Mouse (Mus musculus): Measurements from ENCODE around the gene Arhgap27. TPM values are rescaled to one million over a fixed set of nuclear protein-coding genes. Genes with fewer than 3 reads are reported as not detected.
A peak's percentile ranks its signal among the peaks of the same experiment; 100 is the strongest.

Gene Arhgap27
- total RNA-seq, 2 experiments from 2014 or later, result 7.5 to 13.5 TPM

GRCm38 (mm10) chr11:103386827-103387226 is 23.3 kb upstream of the Arhgap27 start:
- DNase-seq, result no peak
- intact Hi-C loops (cut with DNase I; ENCODE audit: low total_unique reads), result no loop called here

GRCm38 (mm10) chr11:103381956-103382613 is 18.6 kb upstream of the Arhgap27 start:
- peak; percentile 55 for DNase-seq
- intact Hi-C loops (cut with DNase I; ENCODE audit: low total_unique reads), result no loop called here

DNA sequence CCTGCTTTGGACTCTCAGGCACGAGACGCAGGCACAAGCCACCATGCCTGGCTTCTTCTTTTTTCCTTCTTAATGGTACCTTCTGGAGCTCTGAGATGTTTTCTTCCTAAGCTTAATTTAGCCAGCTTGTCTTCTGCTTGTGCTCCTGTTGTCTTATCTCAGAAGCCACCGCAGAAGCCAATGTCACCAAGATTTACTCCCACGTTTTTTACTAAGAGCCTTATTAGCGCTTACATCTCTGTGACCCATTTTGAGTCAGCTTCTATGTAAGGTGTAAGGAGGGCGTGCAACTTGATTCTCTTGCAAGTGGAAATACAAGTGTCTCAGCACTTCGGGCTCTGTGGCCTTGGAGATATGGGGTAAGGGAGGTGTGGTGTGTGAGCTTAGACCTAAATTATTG is 18.0 kb upstream of the Arhgap27 start:
- intact Hi-C loops (cut with DNase I; ENCODE audit: low total_unique reads), result no loop called here
- DNase-seq, result no peak

- no peak for DNase-seq
- intact Hi-C loops (cut with DNase I; ENCODE audit: low total_unique reads), result no loop called here
Observed at GRCm38 (mm10) chr11:103380460-103380859, 17.0 kb upstream of the Arhgap27 start.

DNA sequence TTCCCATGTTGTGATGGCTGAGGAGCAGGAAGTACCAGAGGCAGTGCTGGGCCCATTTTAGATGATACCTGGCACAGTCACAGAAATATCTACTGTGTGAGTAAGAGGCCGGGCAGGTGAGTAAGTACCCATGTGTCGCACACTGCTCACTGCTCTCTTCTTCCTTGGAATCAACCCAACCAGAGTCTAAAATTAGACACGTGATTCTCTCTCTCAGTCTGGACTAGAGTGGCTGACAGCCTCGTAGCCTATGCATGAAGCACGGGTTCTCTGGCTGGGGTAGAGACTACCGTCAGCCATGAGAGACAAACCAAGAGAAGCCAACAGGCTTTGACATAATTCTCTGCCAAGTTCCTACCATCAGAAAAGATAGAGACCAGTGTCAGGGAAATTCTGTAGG is 14.8 kb upstream of the Arhgap27 start:
- DNase-seq, result no peak
- intact Hi-C loops (cut with DNase I; ENCODE audit: low total_unique reads), result no loop called here

DNA sequence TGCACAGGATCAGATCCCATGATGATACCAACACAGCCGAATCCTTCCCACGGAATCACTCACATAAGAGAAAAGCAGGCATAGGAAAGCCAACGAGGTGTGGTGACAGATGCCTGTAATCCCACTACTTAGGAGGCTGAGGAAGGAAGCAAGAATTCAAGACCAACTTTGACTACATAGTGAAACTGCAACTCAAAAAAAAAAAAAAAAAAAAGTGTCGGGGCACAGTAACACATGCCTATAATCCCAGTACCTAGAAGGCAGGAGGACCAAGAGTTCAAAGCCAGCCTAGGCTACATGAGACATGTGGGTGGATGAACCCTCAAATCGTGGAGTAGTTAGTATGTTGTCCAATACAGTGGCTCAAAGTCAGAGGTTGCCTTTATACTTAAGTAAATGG is 12.3 kb upstream of the Arhgap27 start:
- no peak for DNase-seq
- intact Hi-C loops (cut with DNase I; ENCODE audit: low total_unique reads), result no loop called here

DNA sequence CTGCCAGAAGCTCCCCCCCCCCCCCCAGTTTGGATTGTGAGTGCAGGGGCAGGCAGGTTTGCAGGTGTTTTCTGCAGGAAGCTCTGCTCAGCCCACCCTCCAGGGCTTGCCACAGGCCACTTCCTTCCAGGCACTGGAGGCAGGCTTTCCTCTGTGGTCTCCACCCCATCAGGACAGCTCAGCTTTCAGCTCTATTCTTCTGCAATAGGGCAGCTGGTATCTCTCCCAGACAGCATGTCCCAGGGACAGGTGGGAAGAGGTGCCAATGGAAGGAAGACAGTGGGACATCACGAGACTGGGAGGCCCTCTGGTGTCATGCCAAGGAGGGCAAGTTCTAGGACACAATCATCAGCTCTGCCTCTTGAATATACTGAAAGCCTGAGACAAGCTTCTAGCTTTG is 11.8 kb upstream of the Arhgap27 start:
- DNase-seq, result no peak
- intact Hi-C loops (cut with DNase I; ENCODE audit: low total_unique reads), result no loop called here

DNA sequence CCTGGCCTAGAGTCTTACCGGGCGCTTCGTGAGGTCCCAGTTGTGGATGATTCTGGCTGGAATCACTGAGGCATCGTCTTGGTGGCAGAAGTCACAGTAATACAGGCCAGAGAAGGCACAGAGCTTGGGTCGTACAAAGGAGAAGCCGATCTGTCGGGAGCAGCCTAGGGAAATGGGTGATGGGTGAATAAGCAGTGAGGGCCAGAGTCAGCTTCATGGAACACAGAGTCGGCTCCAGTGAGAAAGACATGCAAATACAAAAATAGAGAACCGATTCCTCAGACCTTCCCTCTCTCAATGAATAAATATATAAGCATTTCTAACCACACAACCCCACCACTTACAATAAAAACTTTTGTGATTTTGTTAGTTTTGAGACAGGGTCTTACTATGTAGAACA is 10.4 kb upstream of the Arhgap27 start:
- intact Hi-C loops (cut with DNase I; ENCODE audit: low total_unique reads), result no loop called here
- no peak for DNase-seq

- no peak for DNase-seq
- intact Hi-C loops (cut with DNase I; ENCODE audit: low total_unique reads), result no loop called here
Observed at GRCm38 (mm10) chr11:103372561-103372960, 9.1 kb upstream of the Arhgap27 start.

DNA sequence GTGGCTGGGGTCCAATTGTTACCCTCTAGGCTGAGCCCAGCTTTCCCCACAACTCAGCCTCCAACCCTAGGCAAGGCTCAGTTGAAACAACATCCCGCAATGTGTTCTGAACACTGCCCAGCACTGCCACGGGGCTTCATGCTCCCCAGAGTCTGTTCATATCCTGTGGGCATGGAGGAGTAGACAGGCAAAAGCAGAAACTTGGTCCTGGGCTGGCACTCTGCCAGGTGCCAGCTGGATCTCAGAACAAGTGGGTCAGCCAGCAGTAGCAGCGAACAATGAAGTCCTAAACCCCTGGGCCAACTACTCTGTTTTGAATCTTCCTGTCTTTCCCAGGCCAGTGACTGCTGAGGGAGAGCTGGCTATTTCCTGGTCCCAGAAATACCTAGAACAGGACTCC is 8.6 kb upstream of the Arhgap27 start:
- intact Hi-C loops (cut with DNase I; ENCODE audit: low total_unique reads), result no loop called here
- no peak for DNase-seq

- DNase-seq, result no peak
Observed at GRCm38 (mm10) chr11:103371222-103371539, 7.7 kb upstream of the Arhgap27 start.

GRCm38 (mm10) chr11:103370397-103371221 is 7.1 kb upstream of the Arhgap27 start:
- intact Hi-C loops (cut with DNase I; ENCODE audit: low total_unique reads), result no loop called here
- DNase-seq, result no peak

More at GRCm38 (mm10) chr11:103371222-103371539, 7.7 kb upstream of the Arhgap27 start:
- intact Hi-C loops (cut with DNase I; ENCODE audit: low total_unique reads), result no loop called here

- no peak for DNase-seq
- intact Hi-C loops (cut with DNase I; ENCODE audit: low total_unique reads), result no loop called here
Observed at GRCm38 (mm10) chr11:103365530-103365929, 2.0 kb upstream of the Arhgap27 start.

- DNase-seq, result no peak
- intact Hi-C loops (cut with DNase I; ENCODE audit: low total_unique reads), result no loop called here
Observed at GRCm38 (mm10) chr11:103365022-103365421, 1.5 kb upstream of the Arhgap27 start.

DNA sequence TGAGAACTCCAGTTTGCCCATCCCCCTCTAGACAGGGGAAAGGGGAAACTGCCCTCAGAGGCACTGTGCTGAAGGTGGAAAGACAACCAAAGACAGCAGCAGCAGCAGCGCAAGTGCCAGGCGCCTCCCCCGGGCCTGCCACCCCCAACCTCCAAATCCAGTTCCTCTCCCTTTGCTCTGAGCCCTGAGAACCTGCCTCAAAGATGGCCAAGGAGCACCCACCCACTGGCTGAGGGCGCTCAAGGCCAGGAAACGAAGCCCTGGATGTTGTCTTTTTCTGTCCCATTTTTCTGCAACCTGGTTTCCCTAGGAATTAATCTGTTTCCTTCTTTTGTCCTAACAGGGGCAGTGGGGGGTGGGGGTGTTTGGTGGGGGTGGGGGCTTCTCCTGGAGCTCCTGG is 843 bp upstream of the Arhgap27 start:
- intact Hi-C loops (cut with DNase I; ENCODE audit: low total_unique reads), result loop anchor here (5.0 kb wide), 1 partner anchor 33 kb away; no protein-coding TSS in a partner anchor
- no peak for DNase-seq

- no peak for DNase-seq
- intact Hi-C loops (cut with DNase I; ENCODE audit: low total_unique reads), result loop anchor here (5.0 kb wide), 1 partner anchor 35 kb away; no protein-coding TSS in a partner anchor
Observed at GRCm38 (mm10) chr11:103362521-103363181, 841 bp downstream of the Arhgap27 start.

GRCm38 (mm10) chr11:103362054-103362432 is 1.4 kb downstream of the Arhgap27 start:
- intact Hi-C loops (cut with DNase I; ENCODE audit: low total_unique reads), result loop anchor here (5.0 kb wide), 1 partner anchor 35 kb away; no protein-coding TSS in a partner anchor
- DNase-seq, result no peak

- DNase-seq, result no peak
- intact Hi-C loops (cut with DNase I; ENCODE audit: low total_unique reads), result loop anchor here (5.0 kb wide), 1 partner anchor 36 kb away; no protein-coding TSS in a partner anchor
Observed at GRCm38 (mm10) chr11:103361396-103362053, 2.0 kb downstream of the Arhgap27 start.

GRCm38 (mm10) chr11:103360661-103361081 is 2.8 kb downstream of the Arhgap27 start:
- intact Hi-C loops (cut with DNase I; ENCODE audit: low total_unique reads), result loop anchor here (5.0 kb wide), 1 partner anchor 37 kb away; no protein-coding TSS in a partner anchor
- no peak for DNase-seq

Measured in gastrocnemius, postnatal 14 days (tissue).